Mouse (Mus musculus): ENCODE data around the gene Pde4c.

Pde4c gene

GRCm38 (mm10) chr8:70723486-70724210 is at the start of gene Pde4c:
Gene Pde4c, plus strand, starts transcription at chr8:70723720.
- TF ChIP-seq GATA4 (IDR thresholded peaks at IDR 0.05; ENCODE audit: insufficient replicate concordance, low read length), result no peak

GRCm38 (mm10) chr8:70674109-70674508 is 49.4 kb upstream of the Pde4c start:
- no peak for TF ChIP-seq GATA4 (IDR thresholded peaks at IDR 0.05; ENCODE audit: insufficient replicate concordance, low read length)

GRCm38 (mm10) chr8:70674716-70675115 is 48.8 kb upstream of the Pde4c start:
- no peak for TF ChIP-seq GATA4 (IDR thresholded peaks at IDR 0.05; ENCODE audit: insufficient replicate concordance, low read length)

GRCm38 (mm10) chr8:70675336-70675735 is 48.2 kb upstream of the Pde4c start:
- TF ChIP-seq GATA4 (IDR thresholded peaks at IDR 0.05; ENCODE audit: insufficient replicate concordance, low read length), result no peak

- TF ChIP-seq GATA4 (IDR thresholded peaks at IDR 0.05; ENCODE audit: insufficient replicate concordance, low read length), result no peak
Observed at GRCm38 (mm10) chr8:70677451-70678080, 46.0 kb upstream of the Pde4c start.

GRCm38 (mm10) chr8:70678679-70679078 is 44.8 kb upstream of the Pde4c start:
- TF ChIP-seq GATA4 (IDR thresholded peaks at IDR 0.05; ENCODE audit: insufficient replicate concordance, low read length), result no peak

GRCm38 (mm10) chr8:70679404-70679803 is 44.1 kb upstream of the Pde4c start:
- no peak for TF ChIP-seq GATA4 (IDR thresholded peaks at IDR 0.05; ENCODE audit: insufficient replicate concordance, low read length)

- TF ChIP-seq GATA4 (IDR thresholded peaks at IDR 0.05; ENCODE audit: insufficient replicate concordance, low read length), result no peak
Observed at GRCm38 (mm10) chr8:70680039-70680438, 43.5 kb upstream of the Pde4c start.

- TF ChIP-seq GATA4 (IDR thresholded peaks at IDR 0.05; ENCODE audit: insufficient replicate concordance, low read length), result no peak
Observed at GRCm38 (mm10) chr8:70681410-70681809, 42.1 kb upstream of the Pde4c start.

- TF ChIP-seq GATA4 (IDR thresholded peaks at IDR 0.05; ENCODE audit: insufficient replicate concordance, low read length), result no peak
Observed at GRCm38 (mm10) chr8:70682193-70682592, 41.3 kb upstream of the Pde4c start.

- no peak for TF ChIP-seq GATA4 (IDR thresholded peaks at IDR 0.05; ENCODE audit: insufficient replicate concordance, low read length)
Observed at GRCm38 (mm10) chr8:70682692-70683091, 40.8 kb upstream of the Pde4c start.

- no peak for TF ChIP-seq GATA4 (IDR thresholded peaks at IDR 0.05; ENCODE audit: insufficient replicate concordance, low read length)
Observed at GRCm38 (mm10) chr8:70684291-70684690, 39.2 kb upstream of the Pde4c start.

GRCm38 (mm10) chr8:70687576-70687975 is 35.9 kb upstream of the Pde4c start:
- TF ChIP-seq GATA4 (IDR thresholded peaks at IDR 0.05; ENCODE audit: insufficient replicate concordance, low read length), result no peak

GRCm38 (mm10) chr8:70688136-70688535 is 35.4 kb upstream of the Pde4c start:
- TF ChIP-seq GATA4 (IDR thresholded peaks at IDR 0.05; ENCODE audit: insufficient replicate concordance, low read length), result no peak

GRCm38 (mm10) chr8:70689892-70690390 is 33.6 kb upstream of the Pde4c start:
- TF ChIP-seq GATA4 (IDR thresholded peaks at IDR 0.05; ENCODE audit: insufficient replicate concordance, low read length), result no peak

- TF ChIP-seq GATA4 (IDR thresholded peaks at IDR 0.05; ENCODE audit: insufficient replicate concordance, low read length), result no peak
Observed at GRCm38 (mm10) chr8:70691230-70691629, 32.3 kb upstream of the Pde4c start.
